Mouse (Mus musculus) cerebellum, postnatal 36 days (tissue): ENCODE measurements around the gene Tfam.

Source experiments
- DNase-seq, 2 experiments: peaks; one replicate each; pipeline ENCODE4 v3.0.0; 2021 to 2022; ENCODE audit warnings: mixed read lengths in 2 of 2

Gene Tfam

GRCm38 (mm10) chr10:71223101-71223500, 15.0 kb downstream of the Tfam start:
- no peak for DNase-seq

DNA sequence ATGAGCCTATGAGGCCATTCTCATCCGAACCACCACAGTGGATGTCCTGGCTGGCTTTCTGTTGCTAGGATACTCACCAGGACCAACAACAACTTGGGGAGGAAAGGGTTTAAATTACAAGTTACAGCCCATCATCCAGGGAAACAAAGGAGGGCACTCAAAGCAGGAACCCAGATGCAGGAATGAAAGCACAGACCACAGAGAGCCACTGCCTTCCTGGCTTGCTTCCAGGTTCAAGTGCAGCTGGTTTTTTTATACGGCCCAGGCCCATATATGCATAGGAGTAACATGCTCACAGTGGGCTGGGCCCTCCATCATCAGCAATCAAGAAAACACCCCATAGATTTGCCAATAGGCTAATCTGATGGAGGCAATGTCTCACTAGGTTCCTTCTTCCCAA, 15.4 kb downstream of the Tfam start:
- DNase-seq: no peak

GRCm38 (mm10) chr10:71218228-71218892, 19.7 kb downstream of the Tfam start:
- peak; percentile 78 to 84 for DNase-seq

DNA sequence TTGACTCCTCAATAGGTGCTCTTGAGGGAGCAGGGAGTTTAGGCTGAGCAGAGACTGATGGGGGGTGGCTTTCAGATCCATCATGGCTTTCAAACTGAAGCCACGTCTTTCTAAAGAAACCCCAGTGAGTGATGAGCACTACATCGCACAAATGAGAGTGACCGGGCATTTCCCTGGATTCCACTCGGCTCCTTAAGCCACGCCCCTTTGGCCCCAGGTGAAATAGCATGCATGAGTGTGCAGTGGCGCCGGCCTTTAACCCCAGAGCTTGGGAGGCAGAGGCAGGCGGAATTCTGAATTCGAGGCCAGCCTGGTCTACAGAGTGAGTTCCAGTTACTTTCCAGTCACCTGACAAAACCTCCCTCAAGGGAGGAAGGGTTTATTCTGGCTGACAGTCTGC, 22.1 kb downstream of the Tfam start:
- DNase-seq: no peak

GRCm38 (mm10) chr10:71201512-71201911, 36.6 kb downstream of the Tfam start:
- no peak for DNase-seq

- DNase-seq: no peak
These were observed 37.1 kb downstream of the Tfam start for GRCm38 (mm10) chr10:71200964-71201363.

- no peak for DNase-seq
These were observed 39.4 kb downstream of the Tfam start for GRCm38 (mm10) chr10:71198676-71199075.

GRCm38 (mm10) chr10:71197036-71197785, 40.9 kb downstream of the Tfam start:
- no peak for DNase-seq

GRCm38 (mm10) chr10:71195501-71195900, 42.6 kb downstream of the Tfam start:
- no peak for DNase-seq

GRCm38 (mm10) chr10:71194713-71195112, 43.4 kb downstream of the Tfam start:
- DNase-seq: no peak

GRCm38 (mm10) chr10:71193319-71193718, 44.8 kb downstream of the Tfam start:
- DNase-seq: no peak

- DNase-seq: no peak
These were observed 45.2 kb downstream of the Tfam start for GRCm38 (mm10) chr10:71192886-71193285.

DNA sequence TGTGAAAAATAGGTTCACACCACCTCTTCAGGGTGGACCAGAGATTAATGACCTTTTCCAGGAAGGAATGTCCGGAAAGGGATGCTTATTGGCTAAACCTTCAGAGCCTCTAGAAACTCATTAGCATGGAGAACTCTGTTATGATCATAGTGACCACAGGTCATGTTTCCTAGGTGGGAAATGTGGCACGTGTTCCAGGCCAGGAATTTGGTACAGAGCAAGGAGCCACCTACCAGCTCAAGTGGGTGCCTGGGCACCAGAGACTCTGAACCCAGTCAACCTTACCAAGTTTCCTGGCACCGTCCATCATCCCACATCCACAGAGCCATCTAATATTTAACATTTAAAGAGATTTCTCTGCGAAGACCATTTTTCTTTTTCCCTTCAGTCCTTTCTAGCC, 49.4 kb downstream of the Tfam start:
- DNase-seq: no peak

DNA sequence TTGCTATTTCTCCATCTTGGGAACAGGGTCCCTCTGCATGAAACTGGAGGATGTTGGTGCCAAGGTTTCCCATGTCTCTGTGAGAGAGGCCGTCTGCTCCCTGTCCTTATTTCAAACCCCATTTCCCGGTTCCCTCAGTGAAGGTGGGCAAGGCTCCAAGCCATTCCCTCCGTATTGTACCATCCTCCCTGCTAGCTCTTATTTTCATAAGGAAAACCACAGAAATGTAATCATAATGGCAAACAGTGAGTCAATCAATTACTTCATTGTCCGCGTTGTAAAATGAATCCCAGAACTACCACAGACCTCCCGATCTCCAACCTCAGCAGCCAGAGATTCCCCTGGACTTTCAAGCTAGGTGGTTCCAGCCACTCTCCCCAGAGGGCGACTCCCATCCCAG, 53.0 kb downstream of the Tfam start:
- DNase-seq: no peak

- no peak for DNase-seq
These were observed 54.6 kb downstream of the Tfam start for GRCm38 (mm10) chr10:71183339-71184031.

DNA sequence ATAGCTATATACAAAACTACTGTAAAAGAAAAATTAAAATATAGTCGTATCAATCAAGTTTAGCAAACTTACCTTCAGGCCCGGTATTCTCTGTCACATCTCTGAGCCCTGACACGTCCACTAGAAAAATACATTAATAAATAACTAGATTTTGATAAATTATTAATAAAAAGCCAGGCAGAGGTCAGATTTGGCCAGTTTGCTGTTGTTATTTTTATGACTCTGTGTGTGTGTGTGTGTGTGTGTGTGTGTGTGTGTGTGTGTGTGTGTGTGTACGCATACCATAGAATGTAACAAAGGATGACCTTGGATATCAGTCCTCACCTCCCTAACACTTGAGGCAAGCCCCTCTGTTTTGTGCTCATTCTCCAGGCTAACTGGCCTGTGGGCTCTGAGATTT, 56.1 kb downstream of the Tfam start:
- no peak for DNase-seq

- no peak for DNase-seq
These were observed 57.0 kb downstream of the Tfam start for GRCm38 (mm10) chr10:71181091-71181490.

GRCm38 (mm10) chr10:71180057-71180456, 58.0 kb downstream of the Tfam start:
- no peak for DNase-seq

DNA sequence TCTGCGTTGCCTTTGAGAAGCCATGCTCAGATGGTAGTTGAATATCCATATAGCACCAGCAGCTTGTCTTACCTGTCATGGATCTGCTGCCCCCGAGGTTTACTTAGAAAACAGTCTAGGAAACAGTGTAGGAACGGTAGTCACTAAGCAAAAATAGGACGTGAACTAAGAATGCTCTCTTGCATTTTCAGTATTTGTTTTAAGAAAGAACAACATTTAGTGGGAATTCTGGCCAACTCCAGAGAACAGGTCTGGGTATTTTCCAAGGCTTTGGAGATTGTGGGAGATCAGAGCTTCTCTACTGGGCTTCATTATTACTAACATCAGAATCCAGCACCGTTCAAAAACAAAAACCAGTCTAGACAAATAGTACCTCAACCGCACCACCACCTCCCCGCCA, 60.9 kb downstream of the Tfam start:
- DNase-seq: no peak

DNA sequence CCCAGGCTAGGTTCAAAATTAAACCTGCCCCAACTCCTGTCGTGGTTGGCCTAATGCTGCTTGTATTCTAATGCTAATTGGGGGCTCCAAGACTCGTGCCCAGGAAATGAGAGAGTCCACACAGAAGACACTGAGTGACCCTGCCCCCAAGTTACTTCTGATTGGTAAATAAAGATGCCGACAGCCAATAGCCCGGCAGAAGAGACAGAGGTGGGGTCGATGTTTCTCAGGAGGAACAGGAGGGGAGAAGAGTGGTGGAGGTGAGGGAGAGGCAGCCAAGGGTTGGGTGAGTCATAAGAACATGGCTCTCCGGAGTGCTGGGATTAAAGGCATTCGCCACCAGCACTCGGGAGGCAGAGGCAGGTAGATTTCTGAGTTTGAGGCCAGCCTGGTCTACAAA, 61.7 kb downstream of the Tfam start:
- DNase-seq: no peak
